Mouse (Mus musculus): ENCODE measurements at regions not wholly inside any gene's neighbourhood (a gene's known extent, or its start where the extent isn't known, plus 50 kb on each side); places are given as distances from the start of the nearest gene placed in this dataset.
"Not testable (repeated sequence)": the region's sequence is repeated elsewhere in the genome, so short reads cannot be mapped to it uniquely, and the experiment has no call there.

- DNase-seq (ENCODE audit: inconsistent ontology term) = no peak
Measured at GRCm38 (mm10) chr10:38458975-38459374, 362.6 kb downstream of the Rfpl4b start.

GRCm38 (mm10) chr10:38458424-38458823 lies 363.2 kb downstream of the Rfpl4b start:
- DNase-seq (ENCODE audit: inconsistent ontology term) = no peak

- DNase-seq (ENCODE audit: inconsistent ontology term) = no peak
Measured at GRCm38 (mm10) chr10:38456786-38457185, 364.8 kb downstream of the Rfpl4b start.

GRCm38 (mm10) chr10:38449263-38449662 lies 372.3 kb downstream of the Rfpl4b start:
- DNase-seq (ENCODE audit: inconsistent ontology term) = no peak

- DNase-seq (ENCODE audit: inconsistent ontology term) = no peak
Measured at GRCm38 (mm10) chr10:38447706-38448105, 373.9 kb downstream of the Rfpl4b start.

- no peak for DNase-seq (ENCODE audit: inconsistent ontology term)
Measured at GRCm38 (mm10) chr10:38447256-38447655, 374.3 kb downstream of the Rfpl4b start.

GRCm38 (mm10) chr10:38439286-38439685 lies 382.3 kb downstream of the Rfpl4b start:
- DNase-seq (ENCODE audit: inconsistent ontology term) = no peak

- peak; percentile 46 for DNase-seq (ENCODE audit: inconsistent ontology term)
Measured at GRCm38 (mm10) chr10:38436907-38437306, 384.7 kb downstream of the Rfpl4b start.

GRCm38 (mm10) chr10:38421541-38421940 lies 400.0 kb downstream of the Rfpl4b start:
- DNase-seq (ENCODE audit: inconsistent ontology term) = no peak

GRCm38 (mm10) chr10:38419771-38420170 lies 401.8 kb downstream of the Rfpl4b start:
- DNase-seq (ENCODE audit: inconsistent ontology term) = no peak

- no peak for DNase-seq (ENCODE audit: inconsistent ontology term)
Measured at GRCm38 (mm10) chr10:38383161-38383560, 438.4 kb downstream of the Rfpl4b start.

GRCm38 (mm10) chr10:38381873-38382296 lies 439.7 kb downstream of the Rfpl4b start:
- DNase-seq (ENCODE audit: inconsistent ontology term) = peak; percentile 56

- no peak for DNase-seq (ENCODE audit: inconsistent ontology term)
Measured at GRCm38 (mm10) chr10:38380388-38380787, 441.2 kb downstream of the Rfpl4b start.

GRCm38 (mm10) chr10:38366776-38367175 lies 454.8 kb downstream of the Rfpl4b start:
- peak; percentile 21 for DNase-seq (ENCODE audit: inconsistent ontology term)

GRCm38 (mm10) chr10:38364876-38365275 lies 456.7 kb downstream of the Rfpl4b start:
- DNase-seq (ENCODE audit: inconsistent ontology term) = no peak

GRCm38 (mm10) chr10:38357539-38358232 lies 463.9 kb downstream of the Rfpl4b start:
- peak; percentile 97 for DNase-seq (ENCODE audit: inconsistent ontology term)

GRCm38 (mm10) chr10:38353973-38354372 lies 467.6 kb downstream of the Rfpl4b start:
- DNase-seq (ENCODE audit: inconsistent ontology term) = no peak

GRCm38 (mm10) chr10:38353526-38353925 lies 468.1 kb downstream of the Rfpl4b start:
- no peak for DNase-seq (ENCODE audit: inconsistent ontology term)

GRCm38 (mm10) chr10:38347029-38347428 lies 474.6 kb downstream of the Rfpl4b start:
- not testable (repeated sequence) for DNase-seq (ENCODE audit: inconsistent ontology term)

GRCm38 (mm10) chr10:38340406-38341175 lies 481.0 kb downstream of the Rfpl4b start:
- DNase-seq (ENCODE audit: inconsistent ontology term) = no peak

GRCm38 (mm10) chr10:38308716-38309392 lies 512.7 kb downstream of the Rfpl4b start:
- DNase-seq (ENCODE audit: inconsistent ontology term) = peak; percentile 89

- DNase-seq (ENCODE audit: inconsistent ontology term) = peak; percentile 66
Measured at GRCm38 (mm10) chr10:38295724-38296123, 525.9 kb downstream of the Rfpl4b start.
